Mouse (Mus musculus): ENCODE measurements around the gene Pitpnc1.

Gene Pitpnc1

GRCm38 (mm10) chr11:107469031-107469522, 1.4 kb downstream of the Pitpnc1 start:
- CTCF ChIA-PET: interaction anchor here (0.7 to 1.2 kb wide), 3 partner anchors 76 to 168 kb away, joined by 3 read pairs; no protein-coding TSS in a partner anchor

GRCm38 (mm10) chr11:107468252-107469030, 2.1 kb downstream of the Pitpnc1 start:
- CTCF ChIA-PET: interaction anchor here (0.7 to 1.2 kb wide), 3 partner anchors 72 to 167 kb away, joined by 3 to 4 read pairs (median 3); no protein-coding TSS in a partner anchor

- CTCF ChIA-PET: interaction anchor here (0.7 kb wide), 1 partner anchor 55 kb away, joined by 17 read pairs; no protein-coding TSS in a partner anchor
Observed at GRCm38 (mm10) chr11:107466611-107467391, 3.7 kb downstream of the Pitpnc1 start.

DNA sequence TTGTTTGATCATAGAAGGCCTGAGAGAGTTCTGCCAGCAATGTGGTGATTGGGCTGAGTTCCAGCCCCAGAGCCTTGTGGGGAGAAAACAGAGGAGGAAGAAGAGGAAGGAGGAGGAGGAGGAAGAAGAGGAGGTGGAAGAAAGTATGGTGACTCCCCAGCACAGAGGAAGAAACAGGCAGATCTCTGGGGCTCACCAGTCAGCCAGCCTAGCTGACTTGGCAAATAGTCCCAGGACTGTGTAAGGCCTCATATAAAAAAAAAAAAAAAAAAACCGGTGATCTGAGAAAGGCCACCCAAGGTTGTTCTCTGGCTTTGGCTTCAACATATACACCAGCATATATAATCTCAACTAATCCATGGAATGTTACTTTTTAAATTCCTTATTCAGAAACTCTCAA, 4.5 kb downstream of the Pitpnc1 start:
- CTCF ChIA-PET: interaction anchor here (0.6 to 0.7 kb wide), 2 partner anchors 23 to 85 kb away, joined by 3 to 4 read pairs; no protein-coding TSS in a partner anchor

DNA sequence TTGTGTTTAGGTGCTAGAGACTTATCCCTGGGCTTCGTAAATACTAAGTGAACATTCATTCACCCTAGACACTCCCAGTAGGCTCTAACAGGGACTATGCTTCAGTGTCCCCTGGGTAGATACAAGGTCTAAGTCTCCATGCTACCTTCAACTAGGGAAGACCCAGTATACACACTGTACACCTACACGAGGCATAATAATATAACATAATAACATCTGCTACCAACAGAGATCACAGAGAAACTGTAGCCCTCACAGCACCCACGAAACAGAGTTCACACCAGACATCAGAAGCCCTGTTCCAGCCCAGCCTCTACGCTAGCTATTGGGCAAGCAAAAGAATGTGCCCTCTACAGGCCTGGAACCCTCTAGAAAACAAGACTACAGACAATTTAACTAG, 5.5 kb downstream of the Pitpnc1 start:
- CTCF ChIA-PET: interaction anchor here (0.6 kb wide), 1 partner anchor 10 kb away, joined by 5 read pairs; no protein-coding TSS in a partner anchor

GRCm38 (mm10) chr11:107464141-107464540, 6.4 kb downstream of the Pitpnc1 start:
- CTCF ChIA-PET: interaction anchor here (0.6 kb wide), 1 partner anchor 50 kb away, joined by 4 read pairs; no protein-coding TSS in a partner anchor

DNA sequence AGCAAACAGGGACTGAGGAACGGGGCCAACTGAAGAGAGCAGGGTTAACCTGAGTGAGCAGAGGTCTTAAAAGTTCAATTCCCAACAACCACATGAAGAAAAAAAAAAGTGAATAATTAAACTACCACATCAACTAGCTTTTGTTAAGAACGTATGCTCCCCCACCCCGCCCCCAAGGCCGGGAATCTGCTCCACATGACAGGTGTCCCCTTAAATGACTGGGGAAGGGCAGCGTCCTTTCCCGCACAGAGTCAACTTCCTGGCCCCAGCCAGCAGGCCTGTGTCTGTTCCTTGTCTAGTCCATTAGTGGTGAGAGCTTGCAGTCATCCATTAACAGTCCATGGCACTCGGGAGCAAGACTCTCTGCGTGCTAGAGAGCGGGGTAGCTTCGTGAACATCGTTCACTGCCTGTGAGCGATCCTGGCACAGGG, 7.2 kb downstream of the Pitpnc1 start:
- CTCF ChIA-PET: no interaction called here

GRCm38 (mm10) chr11:107462478-107462877, 8.0 kb downstream of the Pitpnc1 start:
- CTCF ChIA-PET: interaction anchor here (1.0 to 1.4 kb wide), 3 partner anchors 10 to 76 kb away, joined by 3 to 5 read pairs (median 4); no protein-coding TSS in a partner anchor

- CTCF ChIA-PET: no interaction called here
Observed at GRCm38 (mm10) chr11:107459828-107460227, 10.7 kb downstream of the Pitpnc1 start.

DNA sequence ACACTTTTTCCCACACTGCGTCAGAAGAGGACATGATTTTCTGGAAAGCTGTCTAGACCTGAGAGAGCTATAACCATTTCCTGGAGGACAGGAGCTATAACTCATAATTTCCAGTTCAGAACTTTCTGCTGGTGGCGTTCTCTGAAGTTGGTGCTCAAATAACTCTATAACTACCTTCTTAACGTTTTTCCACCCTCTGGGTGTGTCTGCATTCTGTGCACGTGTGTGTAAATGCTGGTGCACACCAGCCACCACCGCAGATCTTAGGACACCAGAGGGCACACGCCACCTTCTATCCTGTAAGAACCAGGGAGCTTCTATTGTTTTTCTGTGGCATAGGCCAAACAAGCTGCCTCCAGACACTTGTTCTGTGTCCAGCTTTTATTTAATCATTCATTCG, 11.5 kb downstream of the Pitpnc1 start:
- CTCF ChIA-PET: interaction anchor here (0.9 kb wide), 1 partner anchor 28 kb away, joined by 3 read pairs; no protein-coding TSS in a partner anchor

GRCm38 (mm10) chr11:107458286-107458685, 12.2 kb downstream of the Pitpnc1 start:
- CTCF ChIA-PET: no interaction called here

GRCm38 (mm10) chr11:107457282-107457681, 13.2 kb downstream of the Pitpnc1 start:
- CTCF ChIA-PET: no interaction called here

DNA sequence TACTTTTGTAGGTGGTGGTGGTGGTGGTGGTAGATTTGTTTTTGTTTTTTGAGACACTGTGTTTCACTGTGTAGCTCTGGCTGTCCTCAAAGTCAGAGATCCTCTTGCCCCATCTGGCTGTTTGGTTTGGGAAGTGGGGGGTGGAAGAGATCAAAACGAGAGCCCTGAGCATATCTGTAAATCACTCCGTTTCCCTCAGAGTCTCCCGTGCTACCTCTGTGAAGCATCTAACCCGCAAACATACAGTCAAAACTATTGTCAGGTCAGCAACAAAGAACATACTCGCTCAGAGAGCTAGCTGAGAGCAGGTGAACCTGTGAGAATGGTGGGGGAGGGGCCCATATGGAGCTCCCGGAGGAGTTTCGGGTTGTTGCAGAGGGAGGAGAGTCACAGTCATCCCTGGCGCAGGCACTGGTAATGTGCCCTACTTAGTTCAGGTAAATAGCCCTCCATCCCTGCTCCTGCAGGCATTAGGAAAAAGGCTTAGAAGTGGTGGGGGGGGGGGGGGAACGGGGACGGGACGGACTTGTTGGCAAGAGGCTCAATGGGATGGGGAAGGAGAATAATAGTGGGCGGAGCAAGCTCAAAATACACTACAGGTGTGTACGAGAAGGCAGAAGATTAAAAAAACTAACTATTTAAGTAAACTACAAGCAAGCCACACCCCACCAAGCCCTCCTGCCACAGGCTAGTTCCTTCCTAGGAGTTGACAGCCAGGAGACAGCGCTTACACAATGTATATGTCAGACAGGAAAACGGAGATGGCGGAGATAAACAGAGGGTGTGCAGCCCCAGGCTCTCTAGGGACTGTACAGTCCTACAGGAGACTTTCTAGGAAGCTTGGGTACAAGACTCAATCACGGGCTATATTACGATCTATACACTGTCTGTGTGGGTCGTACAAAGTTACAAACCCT, 15.7 kb downstream of the Pitpnc1 start:
- CTCF ChIA-PET: interaction anchor here (0.7 kb wide), 1 partner anchor 106 kb away, joined by 3 read pairs; no protein-coding TSS in a partner anchor

DNA sequence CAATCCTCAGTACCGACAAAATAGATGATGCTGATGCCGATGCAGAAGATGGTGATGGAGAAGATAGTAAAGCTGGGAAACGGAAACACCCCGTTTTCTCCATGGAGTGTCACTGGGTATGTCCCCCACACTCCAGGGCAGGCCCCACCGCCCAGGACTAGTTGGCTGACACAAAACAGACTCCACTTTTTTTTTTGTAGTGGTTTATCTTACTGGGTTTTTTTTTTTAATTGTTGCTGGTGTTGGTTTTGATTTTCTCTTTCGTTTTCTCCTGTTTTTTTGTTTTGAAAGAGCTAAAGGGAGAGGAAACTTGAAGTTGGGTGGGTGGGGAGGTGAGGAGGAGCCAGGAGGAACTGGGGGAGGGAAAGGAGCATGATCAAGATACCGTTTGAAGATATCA, 18.4 kb downstream of the Pitpnc1 start:
- CTCF ChIA-PET: interaction anchor here (1.3 to 1.5 kb wide), 3 partner anchors 9 to 39 kb away, joined by 3 to 5 read pairs (median 3); no protein-coding TSS in a partner anchor

GRCm38 (mm10) chr11:107451106-107451505, 19.4 kb downstream of the Pitpnc1 start:
- CTCF ChIA-PET: interaction anchor here (1.5 kb wide), 1 partner anchor 38 kb away, joined by 3 read pairs; no protein-coding TSS in a partner anchor

DNA sequence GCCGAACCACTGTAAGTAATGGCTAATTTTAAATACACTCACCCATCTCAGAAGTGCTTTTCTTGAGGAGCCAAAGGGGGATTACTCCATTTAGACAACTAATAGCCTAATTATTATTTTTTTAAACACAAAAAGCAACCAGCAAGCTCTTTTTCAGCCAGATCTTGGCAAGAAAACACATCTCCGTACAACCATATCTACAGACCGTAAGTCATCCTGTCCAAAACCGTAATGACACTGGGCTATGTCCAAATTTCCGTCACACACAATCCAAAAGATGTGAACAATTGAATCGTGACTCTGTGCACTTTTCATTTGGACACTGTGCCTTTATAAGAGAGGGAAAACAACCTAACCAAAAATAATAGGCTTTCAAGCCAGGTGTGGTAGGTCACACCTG, 20.4 kb downstream of the Pitpnc1 start:
- CTCF ChIA-PET: interaction anchor here (0.5 to 0.7 kb wide), 2 partner anchors 11 to 21 kb away, joined by 6 to 8 read pairs; no protein-coding TSS in a partner anchor

- CTCF ChIA-PET: interaction anchor here (1.6 kb wide), 1 partner anchor 16 kb away, joined by 6 read pairs; no protein-coding TSS in a partner anchor
Observed at GRCm38 (mm10) chr11:107449169-107449910, 21.2 kb downstream of the Pitpnc1 start.

DNA sequence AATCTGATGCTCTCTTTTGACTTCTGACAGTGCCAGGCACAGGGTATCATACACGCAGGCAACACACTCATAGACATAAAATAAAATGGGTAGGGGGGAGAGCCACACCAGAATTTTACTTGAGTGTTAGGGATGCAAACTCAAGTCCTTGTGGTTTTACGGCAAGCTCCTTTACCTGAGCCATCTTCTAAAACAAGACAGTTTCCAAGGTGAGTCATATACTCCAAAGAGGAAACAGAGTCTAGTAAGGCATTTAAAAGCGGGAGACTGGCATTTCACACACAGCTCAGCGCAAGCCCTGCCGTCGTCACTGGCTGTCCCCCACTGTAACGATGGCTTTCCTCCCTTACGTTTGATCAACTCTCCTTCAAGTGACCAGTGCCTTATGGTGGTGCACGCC, 22.6 kb downstream of the Pitpnc1 start:
- CTCF ChIA-PET: interaction anchor here (0.5 to 1.6 kb wide), 3 partner anchors 14 to 84 kb away, joined by 4 to 6 read pairs (median 5); no protein-coding TSS in a partner anchor

- CTCF ChIA-PET: no interaction called here
Observed at GRCm38 (mm10) chr11:107447349-107447748, 23.1 kb downstream of the Pitpnc1 start.

- CTCF ChIA-PET: no interaction called here
Observed at GRCm38 (mm10) chr11:107446650-107447049, 23.8 kb downstream of the Pitpnc1 start.

Measured in spleen, embryonic (tissue).